Mouse (Mus musculus) myocyte (in vitro differentiated cells): ENCODE data around the gene Ubr3.

Source experiments
- CEBPB ChIP-seq: IDR thresholded peaks from 2 replicates; pipeline ENCODE4 v1.6.1; 2011; ENCODE audit warnings: mild to moderate bottlenecking, moderate library complexity; ENCODE audit not compliant: poor library complexity, insufficient read depth, severe bottlenecking
- E2F4 ChIP-seq: IDR thresholded peaks from one replicate; pipeline ENCODE4 v1.6.1; 2011; ENCODE audit warnings: mild to moderate bottlenecking, control low read depth, moderate library complexity; ENCODE audit not compliant: insufficient read depth
- MAX ChIP-seq: IDR thresholded peaks from one replicate; pipeline ENCODE4 v1.6.1; 2011; ENCODE audit warnings: low read depth, mild to moderate bottlenecking, control low read depth
- POLR2A ChIP-seq: IDR thresholded peaks from one replicate; pipeline ENCODE4 v1.6.1; 2011; ENCODE audit warnings: low read depth, mild to moderate bottlenecking, control low read depth, moderate library complexity; ENCODE audit not compliant: insufficient read length

GRCm38 (mm10) chr2:70006492-70006891, 109.4 kb downstream of the Ubr3 start:
- TF ChIP-seq POLR2A (no peak), MAX (no peak), CEBPB (no peak), E2F4 (no peak)
